Mouse (Mus musculus) bone marrow, adult 2 months (tissue): ENCODE data around the gene Cdc25b. TPM values are rescaled to one million over a fixed set of nuclear protein-coding genes. Genes with fewer than 3 reads are reported as not detected.

ENCODE experiments used
- H3K27ac ChIP-seq: fragments of 200-500 bp; 2 replicates; pipeline ENCODE4 v1.5.1; 2012; ENCODE audit warnings: low read depth, mild to moderate bottlenecking, control low read depth, inconsistent platforms, low read length; ENCODE audit not compliant: control insufficient read depth, poor library complexity, insufficient read depth
- H3K4me1 ChIP-seq: fragments of 200-500 bp; 2 replicates; pipeline ENCODE4 v1.6.1; 2011; ENCODE audit warnings: low read length; ENCODE audit not compliant: control insufficient read depth, insufficient read depth
- H3K4me3 ChIP-seq: fragments of 200-500 bp; replicated peaks from 2 replicates; pipeline ENCODE3; 2011; ENCODE audit warnings: mild to moderate bottlenecking, low read depth, low read length, control low read depth; ENCODE audit not compliant: control insufficient read depth
- CTCF ChIP-seq: fragments of 200-500 bp; IDR thresholded peaks from 2 replicates; pipeline ENCODE4 v1.5.1; 2011; ENCODE audit warnings: low read length, control low read depth; ENCODE audit not compliant: control insufficient read depth, insufficient read depth
- POLR2A ChIP-seq: fragments of 200-500 bp; IDR thresholded peaks from 2 replicates; pipeline ENCODE4 v1.6.1; 2011; ENCODE audit warnings: low read depth, mild to moderate bottlenecking, control low read depth, low read length, borderline replicate concordance; ENCODE audit not compliant: control insufficient read depth
- WGBS: fragments of 180-500 bp; shearing (Covaris S2); methylation state at CpG from one replicate; pipeline ENCODE4 v1.1.7; 2018; 5-methylcytosine and 5-hydroxymethylcytosine counted together
- polyA plus RNA-seq: library from polyadenylated mRNA; stranded (reverse); fragments of >200 nt; gene quantifications from 2 replicates; pipeline ENCODE4 v1.2.4, GENCODE M21; 2011; ENCODE audit warnings: low replicate concordance; ENCODE audit not compliant: missing spikeins, insufficient read depth, insufficient read length

The Cdc25b gene
- polyA plus RNA-seq, 1 experiment, result 179 TPM

DNA sequence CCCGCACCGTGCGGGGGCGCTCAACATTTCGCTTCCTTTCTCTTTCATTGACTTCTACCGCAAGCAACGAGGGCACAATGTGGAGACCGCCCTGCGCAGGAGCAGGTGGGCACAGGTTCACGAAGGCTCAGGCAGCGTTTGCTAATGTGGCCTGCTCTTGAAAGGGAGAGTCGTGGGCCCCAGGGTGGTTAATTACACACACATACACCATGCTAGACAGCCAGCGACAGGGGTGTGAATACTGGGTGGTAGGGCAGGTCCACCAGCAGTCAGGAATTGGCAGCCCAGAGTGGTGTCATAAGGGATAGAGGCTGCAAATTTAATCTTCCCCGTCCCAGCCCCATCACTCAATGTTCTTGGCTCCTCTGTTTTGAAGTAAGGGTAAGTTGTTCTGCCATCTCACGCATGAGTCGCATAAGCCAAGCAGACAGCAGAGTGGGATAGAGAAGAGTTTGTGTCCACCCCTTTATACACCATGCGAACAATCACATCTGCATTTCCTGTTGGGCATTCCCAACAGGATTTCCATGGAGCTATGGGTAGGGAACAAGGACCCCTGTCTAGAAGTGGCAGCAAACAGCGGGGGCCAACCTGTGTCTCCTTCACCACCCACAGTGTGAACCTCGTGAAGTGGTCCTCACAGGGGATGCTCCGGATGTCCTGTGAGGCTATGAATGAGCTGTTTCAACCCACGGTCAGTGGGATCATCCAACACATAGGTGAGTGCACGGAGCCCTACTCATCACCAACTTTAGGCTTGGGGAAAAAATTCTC lies 43.6 kb upstream of the Cdc25b start:
- Histone ChIP-seq H3K4me1 (no peaks in the 10 kb centered on the region; the same call in 1 of the 2 replicates), H3K27ac (no peak overlapping the region), H3K4me3 (no peak overlapping the region)
- no peak for TF ChIP-seq POLR2A
- 90% methylated on average over 22 of the region's 22 CpGs for WGBS

- Histone ChIP-seq H3K27ac (no peak overlapping the region), H3K4me1 (no peaks in the 10 kb centered on the region; the same call in 1 of the 2 replicates), H3K4me3 (no peak overlapping the region)
- WGBS, result 84% methylated on average over 13 of the region's 13 CpGs
- TF ChIP-seq CTCF, result no peak
- TF ChIP-seq POLR2A, result no peak
Observed at GRCm38 (mm10) chr2:131145121-131145520, 41.6 kb upstream of the Cdc25b start.

- TF ChIP-seq CTCF, result no peak
- TF ChIP-seq POLR2A, result no peak
- H3K4me1 ChIP-seq, result no peaks in the 10 kb centered on the region; the same call in 1 of the 2 replicates
- H3K4me3 ChIP-seq, result no peak overlapping the region
- no peak overlapping the region for H3K27ac ChIP-seq
- WGBS, result 62% methylated on average over 2 of the region's 2 CpGs
Observed at GRCm38 (mm10) chr2:131145536-131145935, 41.2 kb upstream of the Cdc25b start.

DNA sequence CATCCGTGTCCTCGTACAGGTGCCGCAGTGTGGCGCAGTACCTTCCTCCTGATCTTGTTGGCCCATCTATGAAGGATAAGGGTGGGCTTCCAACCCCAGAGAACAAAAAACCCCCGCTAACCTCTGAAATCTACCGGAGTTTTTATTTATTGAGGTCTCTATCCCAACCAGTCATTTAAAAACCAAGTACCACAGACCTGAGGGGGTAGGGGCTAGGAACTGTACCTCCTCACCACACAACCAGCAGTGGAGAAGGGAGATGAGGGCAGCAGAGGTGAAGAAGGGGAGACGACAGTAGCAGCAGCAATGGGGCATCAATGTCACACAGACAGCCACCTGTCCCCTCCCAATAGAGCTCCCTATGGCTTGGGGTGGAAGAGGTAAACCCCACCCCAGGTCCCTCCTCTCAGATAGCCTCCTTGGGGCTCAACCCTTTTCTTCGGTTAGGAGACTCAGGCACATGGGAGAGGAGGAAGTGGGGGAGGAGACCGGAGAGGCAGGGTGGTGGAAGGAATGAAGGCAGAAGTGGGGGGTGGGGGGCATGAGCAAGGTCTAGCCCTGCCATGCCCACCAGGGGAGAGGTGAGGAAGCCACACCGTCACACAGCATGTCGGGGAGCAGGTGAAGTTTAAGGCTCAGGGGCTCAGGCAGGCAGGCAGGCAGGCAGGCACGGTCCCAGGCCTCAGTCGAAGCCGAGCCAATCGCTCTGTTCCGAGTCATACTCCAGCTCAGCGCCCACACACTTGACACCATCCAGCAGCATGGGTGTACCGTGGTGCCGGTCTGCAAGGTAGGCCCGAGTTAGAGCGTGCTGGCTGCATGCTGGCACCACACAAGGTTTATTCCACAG lies 40.3 kb upstream of the Cdc25b start:
- Histone ChIP-seq H3K4me1 (no peaks in the 10 kb centered on the region; the same call in 1 of the 2 replicates), H3K4me3 (no peak overlapping the region), H3K27ac (no peak overlapping the region)
- 77% methylated on average over 21 of the region's 21 CpGs for WGBS
- TF ChIP-seq POLR2A (no peak), CTCF (no peak)

- no peaks in the 10 kb centered on the region; the same call in 1 of the 2 replicates for H3K4me1 ChIP-seq
- WGBS, result 92% methylated on average over 8 of the region's 8 CpGs
- no peak overlapping the region for H3K4me3 ChIP-seq
- no peak overlapping the region for H3K27ac ChIP-seq
- no peak for TF ChIP-seq POLR2A
- TF ChIP-seq CTCF, result no peak
Observed at GRCm38 (mm10) chr2:131147043-131147365, 39.7 kb upstream of the Cdc25b start.

GRCm38 (mm10) chr2:131148353-131149253 lies 38.1 kb upstream of the Cdc25b start:
- TF ChIP-seq CTCF (no peak), POLR2A (no peak)
- Histone ChIP-seq H3K4me1 (no peaks in the 10 kb centered on the region; the same call in 1 of the 2 replicates), H3K4me3 (no peak overlapping the region), H3K27ac (no peak overlapping the region)
- WGBS, result 89% methylated on average over 8 of the region's 8 CpGs

DNA sequence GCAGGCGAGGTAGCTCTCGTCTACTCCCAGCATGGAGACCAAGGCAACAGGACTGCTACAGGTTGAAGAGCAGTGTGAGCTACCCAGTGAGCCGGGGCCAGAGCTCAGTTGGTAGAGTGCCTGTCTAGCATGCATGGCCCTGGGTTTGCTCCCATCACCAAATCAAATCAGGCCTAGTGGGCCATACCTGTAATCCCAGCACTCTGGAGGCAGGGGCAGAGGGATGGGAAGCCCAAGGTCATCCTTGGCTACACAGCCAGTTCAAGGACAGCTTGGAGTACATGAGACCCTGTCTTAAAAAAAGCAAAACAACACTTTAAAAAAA lies 37.5 kb upstream of the Cdc25b start:
- WGBS, result 90% methylated on average over 3 of the region's 3 CpGs
- TF ChIP-seq POLR2A (no peak), CTCF (no peak)
- H3K4me3 ChIP-seq, result no peak overlapping the region
- no peaks in the 10 kb centered on the region; the same call in 1 of the 2 replicates for H3K4me1 ChIP-seq
- no peak overlapping the region for H3K27ac ChIP-seq
